Mouse (Mus musculus) liver, embryonic 14.5 days (tissue): ENCODE measurements around the gene Tatdn2. TPM values are rescaled to one million over a fixed set of nuclear protein-coding genes. Genes with fewer than 3 reads are reported as not detected.

Experiments used
- ATAC-seq: fragments of 200-750 bp; cut with Nextera tagmentation; 2 replicates; pipeline ENCODE4 v1.8.0; 2017; ENCODE audit warnings: moderate number of reproducible peaks, mild to moderate bottlenecking, moderate library complexity; ENCODE audit not compliant: insufficient read depth
- DNase-seq, 3 experiments: peaks; one replicate each; pipeline ENCODE4 v3.0.0-alpha.2; 2012 to 2013; ENCODE audit warnings: low read depth in 3 of 3, low spot score in 3 of 3
- H3K27ac ChIP-seq: fragments of 300-500 bp; sonication (generic); 2 replicates; pipeline ENCODE4 v1.5.1; 2014; ENCODE audit warnings: moderate library complexity, mild to moderate bottlenecking, control low read depth, inconsistent platforms
- H3K27me3 ChIP-seq: fragments of 300-500 bp; sonication (generic); 2 replicates; pipeline ENCODE4 v1.6.1; 2014; ENCODE audit warnings: mild to moderate bottlenecking, low read length, moderate library complexity; ENCODE audit not compliant: control insufficient read depth, insufficient read depth
- H3K36me3 ChIP-seq: fragments of 300-500 bp; sonication (generic); replicated peaks from 2 replicates; pipeline ENCODE4 v1.6.1; 2014; ENCODE audit warnings: low read depth; ENCODE audit not compliant: control insufficient read depth, insufficient read depth
- H3K4me1 ChIP-seq, 2 experiments: fragments of 200-500 bp in 1 of 2; fragments of 300-500 bp in 1 of 2; sonication (generic) in 1 of 2; replicated peaks; 2 replicates each; pipeline ENCODE4 v1.6.1; 2012 to 2014; ENCODE audit warnings: antibody characterized with exemption in 1 of 2, inconsistent platforms in 1 of 2, low read length in 1 of 2; ENCODE audit not compliant: control insufficient read depth in 2 of 2, insufficient read depth in 2 of 2
- H3K4me2 ChIP-seq: fragments of 300-500 bp; sonication (generic); 2 replicates; pipeline ENCODE4 v1.6.1; 2014; ENCODE audit warnings: low read depth, mild to moderate bottlenecking, control low read depth, moderate library complexity
- H3K4me3 ChIP-seq, 2 experiments: fragments of 200-500 bp in 1 of 2; fragments of 300-500 bp in 1 of 2; sonication (generic) in 1 of 2; 2 replicates each; pipeline ENCODE4 v1.5.1; 2012 to 2014; ENCODE audit warnings: low read depth in 2 of 2, low read length in 2 of 2, mild to moderate bottlenecking in 2 of 2, control low read depth in 1 of 2, inconsistent platforms in 1 of 2, moderate library complexity in 1 of 2; ENCODE audit not compliant: insufficient read depth in 1 of 2
- H3K9ac ChIP-seq: fragments of 300-500 bp; sonication (generic); replicated peaks from 2 replicates; pipeline ENCODE4 v1.6.1; 2014; ENCODE audit warnings: mild to moderate bottlenecking, control low read depth, moderate library complexity
- H3K9me3 ChIP-seq: fragments of 300-500 bp; sonication (generic); 2 replicates; pipeline ENCODE4 v1.6.1; 2016; ENCODE audit warnings: low read length, mixed read lengths; ENCODE audit not compliant: control insufficient read depth
- CTCF ChIP-seq: IDR thresholded peaks from 2 replicates; pipeline ENCODE4 v1.5.1; 2016; ENCODE audit warnings: antibody characterized with exemption, low read depth, control low read depth
- EP300 ChIP-seq: IDR thresholded peaks from 2 replicates; pipeline ENCODE4 v1.6.1; 2016; ENCODE audit warnings: antibody characterized with exemption, low read depth
- WGBS: fragments of 180-500 bp; shearing (Covaris S2); extraction: QIAGEN DNeasy Blood & Tissue Kit; methylation state at CpG from one replicate; pipeline ENCODE4 v1.1.7; 2014; ENCODE audit not compliant: insufficient replicate concordance; 5-methylcytosine and 5-hydroxymethylcytosine counted together
- polyA plus RNA-seq, 2 experiments: library from polyadenylated mRNA; depleted of rRNA in 1 of 2; stranded (reverse) in 1 of 2; unstranded in 1 of 2; fragments of >200 nt; fragmentation: Nextera tagmentation in 1 of 2; extraction: Ambion mirVana in 1 of 2; gene quantifications; 2 replicates each; pipeline versions ENCODE4 v1.2.1 to v1.2.3; 2012 to 2014

Gene Tatdn2
- polyA plus RNA-seq, 2 experiments = 1.3 to 15.4 TPM

GRCm38 (mm10) chr6:113653551-113653950, 43.3 kb upstream of the Tatdn2 start:
- 70% methylated on average over 7 of the region's 7 CpGs for WGBS
- no peak overlapping the region for H3K4me2 ChIP-seq
- no peak for ATAC-seq

DNA sequence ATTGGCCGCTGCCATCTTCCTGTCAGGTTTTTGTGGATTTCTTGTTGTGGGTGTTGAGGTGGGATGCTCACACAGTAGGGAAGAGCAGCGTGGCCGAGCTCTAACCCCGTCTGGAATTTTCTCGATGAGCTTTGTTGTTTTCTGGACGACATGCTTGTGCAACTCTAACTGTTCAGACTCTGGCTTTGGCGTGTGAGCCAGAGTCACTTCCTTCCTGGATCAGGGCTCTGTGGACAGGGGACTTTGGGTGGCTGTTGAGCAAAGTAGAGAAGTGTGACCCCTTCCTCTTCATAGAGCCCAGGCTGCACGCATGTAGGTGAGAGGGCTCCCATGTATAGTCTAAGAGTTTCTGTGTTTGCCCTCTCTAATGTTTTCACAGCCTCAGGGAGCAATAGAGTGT, 42.7 kb upstream of the Tatdn2 start:
- no peak overlapping the region for H3K4me2 ChIP-seq
- no peaks in the 10 kb centered on the region for H3K27me3 ChIP-seq
- H3K9ac ChIP-seq = no peak overlapping the region
- H3K9me3 ChIP-seq = no peaks in the 10 kb centered on the region
- H3K4me1 ChIP-seq = peaks cover 10 to 19% of the 10 kb centered on the region in 2 experiments
- no peak overlapping the region for H3K27ac ChIP-seq
- no peak overlapping the region for H3K4me3 ChIP-seq
- no peaks in the 10 kb centered on the region for H3K36me3 ChIP-seq
- 29% methylated on average over 8 of the region's 8 CpGs for WGBS
- DNase-seq (no peak), ATAC-seq (no peak)
- TF ChIP-seq EP300 (no peak), CTCF (no peak)

More at GRCm38 (mm10) chr6:113653551-113653950, 43.3 kb upstream of the Tatdn2 start:
- H3K27me3 ChIP-seq = no peaks in the 10 kb centered on the region
- no peak for TF ChIP-seq CTCF
- H3K9me3 ChIP-seq = no peaks in the 10 kb centered on the region
- DNase-seq = no peak
- no peak overlapping the region for H3K9ac ChIP-seq
- no peak overlapping the region for H3K4me3 ChIP-seq
- peaks cover 10 to 19% of the 10 kb centered on the region in 2 experiments for H3K4me1 ChIP-seq
- H3K27ac ChIP-seq = no peak overlapping the region
- no peaks in the 10 kb centered on the region for H3K36me3 ChIP-seq

- Histone ChIP-seq H3K27ac (no peak overlapping the region), H3K36me3 (no peaks in the 10 kb centered on the region), H3K4me1 (peaks cover 10 to 17% of the 10 kb centered on the region in 2 experiments), H3K9ac (no peak overlapping the region), H3K9me3 (no peaks in the 10 kb centered on the region), H3K4me3 (no peak overlapping the region), H3K27me3 (no peaks in the 10 kb centered on the region), H3K4me2 (no peak overlapping the region)
- 61% methylated on average over 16 of the region's 16 CpGs for WGBS
- DNase-seq (no peak), ATAC-seq (no peak)
- TF ChIP-seq CTCF = no peak
- no peak for TF ChIP-seq EP300
Observed at GRCm38 (mm10) chr6:113654753-113655397, 42.0 kb upstream of the Tatdn2 start.

DNA sequence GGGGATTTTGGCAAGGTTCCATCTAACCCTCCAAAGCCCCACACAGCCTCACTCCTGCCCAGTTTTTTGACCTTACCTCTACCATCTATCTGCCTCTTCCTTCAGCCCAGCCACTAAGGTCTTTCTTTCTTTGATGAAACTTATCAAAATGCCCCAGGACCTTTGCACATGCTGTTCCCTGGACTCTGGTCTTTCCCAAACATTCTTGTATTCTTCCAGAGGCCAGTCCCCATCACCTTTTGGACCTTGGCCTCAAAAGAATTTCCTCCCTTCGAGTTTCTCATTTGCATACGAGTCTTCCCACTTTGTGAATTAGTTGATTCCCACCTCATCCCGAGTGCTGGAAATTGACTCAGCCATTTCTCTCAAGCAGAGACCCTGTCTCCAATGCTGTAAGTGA, 41.4 kb upstream of the Tatdn2 start:
- ATAC-seq (no peak), DNase-seq (no peak)
- Histone ChIP-seq H3K36me3 (no peaks in the 10 kb centered on the region), H3K4me3 (no peak overlapping the region), H3K4me1 (peaks cover 10 to 20% of the 10 kb centered on the region in 2 experiments), H3K9ac (no peak overlapping the region), H3K4me2 (no peak overlapping the region), H3K27ac (no peak overlapping the region), H3K9me3 (no peaks in the 10 kb centered on the region), H3K27me3 (no peaks in the 10 kb centered on the region)
- WGBS = 66% methylated on average over 3 of the region's 3 CpGs
- TF ChIP-seq EP300 (no peak), CTCF (no peak)

DNA sequence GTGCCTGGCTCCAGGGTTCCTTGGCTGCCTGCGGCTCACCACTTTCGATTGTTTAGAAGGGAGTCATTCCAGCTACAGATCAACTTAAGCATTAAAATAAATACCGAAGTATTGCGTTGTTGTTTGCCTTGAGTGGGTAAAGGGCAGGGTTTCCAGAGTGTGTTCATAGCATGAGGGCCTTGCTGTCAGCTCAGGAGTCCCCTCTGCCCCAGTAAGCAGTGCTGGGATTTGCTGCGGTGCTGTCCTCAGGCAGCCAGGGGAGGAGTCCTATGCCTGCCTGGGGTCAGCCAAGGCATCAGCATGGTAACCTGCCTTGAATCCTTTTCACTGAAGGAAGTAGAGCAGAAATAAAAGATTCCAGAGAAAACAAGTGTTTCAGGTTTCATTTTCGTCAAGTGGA, 40.0 kb upstream of the Tatdn2 start:
- H3K27me3 ChIP-seq = no peaks in the 10 kb centered on the region
- no peak overlapping the region for H3K4me2 ChIP-seq
- H3K9me3 ChIP-seq = no peaks in the 10 kb centered on the region
- no peak overlapping the region for H3K27ac ChIP-seq
- no peak for ATAC-seq
- 81% methylated on average over 6 of the region's 6 CpGs for WGBS
- no peaks in the 10 kb centered on the region for H3K36me3 ChIP-seq
- no peak overlapping the region for H3K4me3 ChIP-seq
- H3K9ac ChIP-seq = no peak overlapping the region
- H3K4me1 ChIP-seq = peaks cover 7 to 20% of the 10 kb centered on the region in 2 experiments
- no peak for DNase-seq
- TF ChIP-seq EP300 = no peak
- no peak for TF ChIP-seq CTCF
